Mouse (Mus musculus): ENCODE measurements around the gene Pole2. TPM values are rescaled to one million over a fixed set of nuclear protein-coding genes. Genes with fewer than 3 reads are reported as not detected.
A peak's percentile ranks its signal among the peaks of the same experiment; 100 is the strongest.

Pole2 gene
- polyA plus RNA-seq, 1 experiment = 63.4 TPM

GRCm38 (mm10) chr12:69186811-69187471 is 41.1 kb downstream of the Pole2 start:
- Histone ChIP-seq H3K4me3 (ENCODE audit: control insufficient read depth, low read depth, low read length) (peak overlapping the region; percentile 21), H3K27ac (ENCODE audit: control insufficient read depth, insufficient read depth, low read depth, low read length) (no peak overlapping the region), H3K36me3 (ENCODE audit: control insufficient read depth, insufficient read depth, low read length) (no peaks in the 10 kb centered on the region), H3K27me3 (ENCODE audit: control insufficient read depth, insufficient read depth, low read length) (no peaks in the 10 kb centered on the region), H3K4me1 (ENCODE audit: control insufficient read depth, insufficient read depth, low read length) (no peaks in the 10 kb centered on the region; the same call in 1 of the 2 replicates)
- TF ChIP-seq CTCF (IDR thresholded peaks at IDR 0.05; ENCODE audit: control insufficient read depth, insufficient read depth, insufficient replicate concordance, low read depth, low read length) = no peak
- no peak for TF ChIP-seq POLR2A (IDR thresholded peaks at IDR 0.05; ENCODE audit: control insufficient read depth, low read depth, low read length)

GRCm38 (mm10) chr12:69185371-69185770 is 42.6 kb downstream of the Pole2 start:
- no peaks in the 10 kb centered on the region; the same call in 1 of the 2 replicates for H3K4me1 ChIP-seq (ENCODE audit: control insufficient read depth, insufficient read depth, low read length)
- H3K27me3 ChIP-seq (ENCODE audit: control insufficient read depth, insufficient read depth, low read length) = no peaks in the 10 kb centered on the region
- TF ChIP-seq POLR2A (IDR thresholded peaks at IDR 0.05; ENCODE audit: control insufficient read depth, low read depth, low read length) (no peak), CTCF (IDR thresholded peaks at IDR 0.05; ENCODE audit: control insufficient read depth, insufficient read depth, insufficient replicate concordance, low read depth, low read length) (no peak)
- H3K4me3 ChIP-seq (ENCODE audit: control insufficient read depth, low read depth, low read length) = peak overlapping the region; percentile 99
- H3K27ac ChIP-seq (ENCODE audit: control insufficient read depth, insufficient read depth, low read depth, low read length) = peak overlapping the region; percentile 45; the same call in 1 of the 2 replicates
- H3K36me3 ChIP-seq (ENCODE audit: control insufficient read depth, insufficient read depth, low read length) = no peaks in the 10 kb centered on the region

- Histone ChIP-seq H3K27me3 (ENCODE audit: control insufficient read depth, insufficient read depth, low read length) (no peaks in the 10 kb centered on the region), H3K4me1 (ENCODE audit: control insufficient read depth, insufficient read depth, low read length) (peaks cover 2% of the 10 kb centered on the region; the same call in 1 of the 2 replicates), H3K4me3 (ENCODE audit: control insufficient read depth, low read depth, low read length) (peak overlapping the region; percentile 99), H3K27ac (ENCODE audit: control insufficient read depth, insufficient read depth, low read depth, low read length) (peak overlapping the region; percentile 98), H3K36me3 (ENCODE audit: control insufficient read depth, insufficient read depth, low read length) (no peaks in the 10 kb centered on the region)
- no peak for TF ChIP-seq CTCF (IDR thresholded peaks at IDR 0.05; ENCODE audit: control insufficient read depth, insufficient read depth, insufficient replicate concordance, low read depth, low read length)
- TF ChIP-seq POLR2A (IDR thresholded peaks at IDR 0.05; ENCODE audit: control insufficient read depth, low read depth, low read length) = 0 out of 2 replicates have a peak, but pooled peaks have one; percentile 25
These were observed 43.4 kb downstream of the Pole2 start for GRCm38 (mm10) chr12:69184342-69185295.

DNA sequence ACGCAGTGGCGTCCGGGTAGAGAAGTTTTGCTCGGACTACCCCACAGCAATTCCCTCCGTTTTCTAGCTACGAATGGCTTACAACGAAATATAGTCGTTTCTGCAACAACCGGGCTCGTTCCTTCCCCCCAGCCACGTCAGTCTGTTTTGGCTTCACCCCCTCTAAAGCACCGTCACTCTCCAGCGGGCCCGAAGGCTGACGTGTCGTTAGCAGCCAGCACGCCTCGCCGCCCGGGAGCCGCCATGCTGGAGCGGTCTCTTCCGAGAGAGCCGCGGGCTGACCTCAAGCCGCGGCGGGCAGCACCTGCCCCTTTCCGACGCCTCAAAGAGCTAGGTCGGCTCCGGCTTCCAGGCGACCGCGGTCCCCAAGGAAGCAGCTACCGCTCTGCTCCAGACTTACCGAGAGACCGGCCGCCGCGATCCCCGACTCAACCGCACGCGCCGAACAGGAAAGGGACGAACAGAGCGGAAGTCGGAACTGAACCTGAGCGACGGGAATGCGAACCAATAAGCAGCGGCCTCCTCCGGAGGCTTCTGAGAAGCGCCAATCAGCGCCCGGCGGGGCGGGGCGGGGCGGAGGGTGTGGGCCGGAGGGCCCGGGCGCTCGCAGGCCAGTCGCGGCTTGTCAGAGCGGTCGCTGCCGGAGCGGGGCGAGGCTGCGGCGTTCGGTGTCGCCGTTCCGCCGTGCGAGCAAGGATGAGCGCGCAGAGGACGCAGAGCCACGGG is 44.2 kb downstream of the Pole2 start, which contains the start of the genes Rpl36al and Mgat2:
Gene Rpl36al (minus strand): TSS at position 501 of the 726 bp plus-strand sequence.
Gene Mgat2 (plus strand): TSS at position 575 of the 726 bp plus-strand sequence.
- Histone ChIP-seq H3K4me3 (ENCODE audit: control insufficient read depth, low read depth, low read length) (peak within 1 kb of the TSS; percentile 99), H3K36me3 (ENCODE audit: control insufficient read depth, insufficient read depth, low read length) (no peaks in the 10 kb centered on the region)
- peak; percentile 95 for TF ChIP-seq POLR2A (IDR thresholded peaks at IDR 0.05; ENCODE audit: control insufficient read depth, low read depth, low read length)
- TF ChIP-seq CTCF (IDR thresholded peaks at IDR 0.05; ENCODE audit: control insufficient read depth, insufficient read depth, insufficient replicate concordance, low read depth, low read length) = no peak

GRCm38 (mm10) chr12:69181800-69182199 is 46.2 kb downstream of the Pole2 start:
- H3K27me3 ChIP-seq (ENCODE audit: control insufficient read depth, insufficient read depth, low read length) = no peaks in the 10 kb centered on the region
- TF ChIP-seq POLR2A (IDR thresholded peaks at IDR 0.05; ENCODE audit: control insufficient read depth, low read depth, low read length) (no peak), CTCF (IDR thresholded peaks at IDR 0.05; ENCODE audit: control insufficient read depth, insufficient read depth, insufficient replicate concordance, low read depth, low read length) (no peak)
- peaks cover 2% of the 10 kb centered on the region; the same call in 1 of the 2 replicates for H3K4me1 ChIP-seq (ENCODE audit: control insufficient read depth, insufficient read depth, low read length)
- H3K4me3 ChIP-seq (ENCODE audit: control insufficient read depth, low read depth, low read length) = no peak overlapping the region
- H3K36me3 ChIP-seq (ENCODE audit: control insufficient read depth, insufficient read depth, low read length) = no peaks in the 10 kb centered on the region
- H3K27ac ChIP-seq (ENCODE audit: control insufficient read depth, insufficient read depth, low read depth, low read length) = no peak overlapping the region

More for the DNA sequence above, 44.2 kb downstream of the Pole2 start, which contains the start of the genes Rpl36al and Mgat2:
- H3K4me1 ChIP-seq (ENCODE audit: control insufficient read depth, insufficient read depth, low read length) = peaks cover 2% of the 10 kb centered on the region; the same call in 1 of the 2 replicates
- no peaks in the 10 kb centered on the region for H3K27me3 ChIP-seq (ENCODE audit: control insufficient read depth, insufficient read depth, low read length)
- peak within 1 kb of the TSS; percentile 99 for H3K27ac ChIP-seq (ENCODE audit: control insufficient read depth, insufficient read depth, low read depth, low read length)

GRCm38 (mm10) chr12:69179371-69179770 is 48.6 kb downstream of the Pole2 start:
- Histone ChIP-seq H3K4me3 (ENCODE audit: control insufficient read depth, low read depth, low read length) (no peak overlapping the region), H3K27ac (ENCODE audit: control insufficient read depth, insufficient read depth, low read depth, low read length) (no peak overlapping the region), H3K27me3 (ENCODE audit: control insufficient read depth, insufficient read depth, low read length) (no peaks in the 10 kb centered on the region), H3K4me1 (ENCODE audit: control insufficient read depth, insufficient read depth, low read length) (peaks cover 2% of the 10 kb centered on the region; the same call in 1 of the 2 replicates), H3K36me3 (ENCODE audit: control insufficient read depth, insufficient read depth, low read length) (no peaks in the 10 kb centered on the region)
- no peak for TF ChIP-seq CTCF (IDR thresholded peaks at IDR 0.05; ENCODE audit: control insufficient read depth, insufficient read depth, insufficient replicate concordance, low read depth, low read length)
- no peak for TF ChIP-seq POLR2A (IDR thresholded peaks at IDR 0.05; ENCODE audit: control insufficient read depth, low read depth, low read length)

Data from testis, adult 2 months (tissue).